Mouse (Mus musculus) left cerebral cortex, postnatal 10 days (tissue): Measurements from ENCODE around the gene Gm20388. TPM values are rescaled to one million over a fixed set of nuclear protein-coding genes. Genes with fewer than 3 reads are reported as not detected.

ENCODE experiments used
- DNase-seq, 2 experiments: peaks; one replicate each; pipeline ENCODE4 v3.0.0; 2021 to 2022; ENCODE audit warnings: low spot score in 2 of 2, mixed read lengths in 1 of 2; ENCODE audit errors: extremely low spot score in 1 of 2
- intact Hi-C: fragments of 180-260 bp; cut with DNase I; formaldehyde crosslinking; loops from one replicate; pipeline ENCODE4 v1.15.1; 2025
- total RNA-seq, 2 experiments: library from RNA; stranded (reverse); gene quantifications; 2 replicates each; pipeline ENCODE4 v1.2.3; 2021

Gm20388 gene
- total RNA-seq, 2 experiments from 2014 or later: 4.4 to 9.0 TPM

DNA sequence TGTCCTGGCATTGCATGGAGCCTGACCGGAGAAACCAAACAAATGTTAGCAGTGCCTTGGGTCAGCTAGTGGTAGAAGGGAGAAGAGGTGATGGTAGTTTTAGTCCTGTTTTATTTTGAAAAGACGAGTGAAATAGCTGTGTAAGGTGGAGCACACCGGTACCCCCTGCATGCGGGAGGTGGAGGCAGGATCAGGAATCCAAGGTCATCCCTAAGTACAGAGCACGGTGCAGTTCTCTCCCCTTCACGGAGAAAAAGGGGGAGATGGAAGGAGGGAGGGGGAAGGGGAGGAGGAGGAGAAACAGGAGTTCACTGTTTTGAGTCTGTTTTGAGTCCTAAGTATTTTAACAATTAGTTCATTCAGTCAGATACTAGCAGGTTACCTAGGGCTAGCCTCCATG, 2.0 kb downstream of the Gm20388 start:
- no peak for DNase-seq
- intact Hi-C loops: no loop called here

GRCm38 (mm10) chr8:119913181-119913580, 2.5 kb downstream of the Gm20388 start:
- intact Hi-C loops: no loop called here
- no peak for DNase-seq

GRCm38 (mm10) chr8:119914161-119914560, 3.5 kb downstream of the Gm20388 start:
- intact Hi-C loops: no loop called here
- DNase-seq: no peak

DNA sequence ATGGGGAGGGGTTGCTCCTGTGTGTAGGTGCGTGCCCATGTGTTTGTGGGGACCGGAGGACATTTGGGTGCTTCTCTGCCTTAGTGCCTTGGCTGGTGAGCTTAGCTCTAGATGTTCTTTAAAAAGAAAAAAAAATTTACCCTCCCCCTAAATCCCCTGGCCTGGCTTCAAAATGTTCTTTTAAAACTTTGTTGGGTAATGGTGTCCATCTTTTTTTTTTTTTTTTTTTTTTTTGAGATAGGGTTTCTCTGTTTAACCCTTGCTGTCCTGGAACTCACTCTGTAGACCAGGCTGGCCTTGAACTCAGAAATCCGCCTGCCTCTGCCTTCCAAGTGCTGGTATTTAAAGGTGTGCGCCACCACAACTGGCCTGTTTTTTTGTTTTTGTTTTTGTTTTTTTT, 4.7 kb downstream of the Gm20388 start:
- intact Hi-C loops: no loop called here
- no peak for DNase-seq

DNA sequence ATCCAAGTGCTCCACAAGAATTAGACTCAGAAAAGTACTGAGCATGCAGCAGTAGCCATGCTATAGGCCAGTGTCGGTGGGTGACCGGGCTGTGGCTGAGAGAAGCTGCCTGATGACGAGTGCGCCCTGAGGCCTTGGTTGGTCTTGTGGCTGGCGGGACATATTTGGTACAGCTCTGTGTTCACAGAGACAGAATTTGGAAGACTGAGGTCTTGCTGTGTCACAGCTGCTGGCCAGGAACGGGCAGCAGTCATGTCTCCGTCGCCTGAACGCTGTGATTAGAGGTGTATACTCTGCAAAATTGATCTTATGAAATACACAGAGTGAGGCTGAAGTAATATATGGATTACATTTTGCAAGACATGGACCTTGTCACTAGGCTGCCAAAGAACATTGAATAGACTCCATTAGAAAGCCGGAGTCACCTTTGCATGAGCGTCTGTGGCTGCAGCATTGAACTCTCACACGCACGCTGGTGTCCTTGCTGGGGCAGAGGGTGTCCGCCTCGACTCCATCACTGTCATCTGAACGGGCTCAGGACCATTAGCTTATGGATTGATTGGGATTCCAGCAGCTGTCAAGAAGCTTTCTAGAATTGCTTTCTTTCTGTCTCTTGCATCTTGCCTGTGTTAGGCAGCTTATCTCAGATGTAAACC, 5.7 kb downstream of the Gm20388 start:
- intact Hi-C loops: no loop called here
- no peak for DNase-seq

DNA sequence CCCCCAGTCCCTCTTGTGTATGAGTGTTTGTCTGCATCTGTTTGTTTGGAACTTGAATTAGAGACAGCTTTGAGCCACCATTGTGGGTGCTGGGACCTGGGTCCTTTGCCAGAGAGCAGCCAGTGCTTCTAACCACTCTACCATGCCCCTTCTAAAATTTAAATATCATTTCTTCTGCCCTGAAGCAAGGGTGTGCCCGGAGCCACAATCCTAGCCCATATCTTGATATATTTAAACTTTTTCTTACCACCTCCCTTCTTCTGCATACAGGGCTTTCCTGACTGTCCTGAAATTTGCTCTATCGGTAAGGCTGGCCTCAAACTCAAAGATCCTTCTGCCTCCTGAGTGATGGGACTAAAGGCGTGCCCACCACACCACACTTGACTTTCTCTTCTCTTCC, 6.8 kb downstream of the Gm20388 start:
- DNase-seq: no peak

GRCm38 (mm10) chr8:119918155-119918567, 7.5 kb downstream of the Gm20388 start:
- DNase-seq: no peak
- intact Hi-C loops: no loop called here

More for the DNA sequence above, 6.8 kb downstream of the Gm20388 start:
- intact Hi-C loops: no loop called here

DNA sequence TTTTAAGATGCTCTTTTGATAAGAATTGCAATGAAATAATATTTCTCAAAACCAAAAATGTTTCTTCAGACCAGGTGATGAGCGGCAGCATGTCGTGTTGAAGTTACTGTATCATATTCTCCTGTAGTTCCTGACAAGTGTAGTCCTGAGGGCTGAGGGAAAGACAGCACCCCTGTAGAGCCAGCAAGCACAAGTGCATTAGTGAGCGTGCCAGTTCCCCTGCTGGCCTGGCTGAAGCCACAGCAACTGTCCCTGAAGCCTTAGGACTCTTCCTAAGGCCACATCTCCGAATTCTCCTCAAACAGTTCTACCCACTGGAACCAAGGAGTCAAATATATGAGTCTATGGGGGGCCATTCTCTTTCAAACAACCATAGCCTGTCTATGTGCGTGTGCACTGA, 12.6 kb downstream of the Gm20388 start:
- intact Hi-C loops: loop anchor here (10.0 kb wide), 1 partner anchor 138 kb away; no protein-coding TSS in a partner anchor

DNA sequence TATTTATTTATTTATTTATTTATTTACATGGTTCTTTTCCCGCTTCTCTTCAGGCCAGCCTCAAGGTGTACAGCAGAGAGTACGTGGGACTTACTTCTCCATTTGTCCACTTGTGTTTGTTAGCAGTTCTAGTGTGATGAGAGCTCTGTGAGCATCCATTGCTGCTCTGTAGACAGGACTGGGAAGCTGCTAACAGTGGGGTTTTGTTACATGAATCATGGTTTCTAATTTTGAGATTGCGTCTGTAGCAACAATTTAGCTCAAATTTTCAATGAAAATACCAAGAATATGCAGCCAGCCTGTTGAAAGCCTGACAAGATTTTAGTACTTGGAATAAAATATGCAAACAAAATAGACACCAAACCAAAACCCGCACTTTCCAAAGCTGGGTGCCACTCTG, 14.8 kb downstream of the Gm20388 start:
- intact Hi-C loops: loop anchor here (10.0 kb wide), 1 partner anchor 141 kb away; no protein-coding TSS in a partner anchor
- DNase-seq: no peak

More for the DNA sequence above, 12.6 kb downstream of the Gm20388 start:
- DNase-seq: no peak

DNA sequence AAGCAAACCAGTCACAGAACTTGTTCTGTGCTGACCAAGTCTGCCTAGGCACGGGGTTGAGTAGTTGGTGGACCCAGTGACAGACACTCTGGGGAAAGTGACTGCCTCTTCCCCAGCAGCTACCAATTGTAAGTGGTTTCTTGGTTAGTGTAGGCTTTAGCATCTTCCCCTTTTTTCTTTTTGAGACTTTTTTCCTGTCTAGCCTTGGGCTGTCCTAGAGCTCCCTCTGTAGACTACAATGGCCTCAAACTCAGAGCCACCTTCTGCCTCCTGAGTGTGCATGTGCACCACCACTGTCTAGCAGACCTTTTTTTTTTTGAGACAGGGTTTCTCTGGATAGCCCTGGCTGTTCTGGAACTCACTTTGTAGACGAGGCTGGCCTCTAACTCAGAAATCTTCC, 15.8 kb downstream of the Gm20388 start:
- no peak for DNase-seq
- intact Hi-C loops: loop anchor here (10.0 kb wide), 1 partner anchor 142 kb away; no protein-coding TSS in a partner anchor

- intact Hi-C loops: loop anchor here (10.0 kb wide), 1 partner anchor 143 kb away; no protein-coding TSS in a partner anchor
- DNase-seq: no peak
Measured at GRCm38 (mm10) chr8:119927422-119928092, 16.9 kb downstream of the Gm20388 start.

DNA sequence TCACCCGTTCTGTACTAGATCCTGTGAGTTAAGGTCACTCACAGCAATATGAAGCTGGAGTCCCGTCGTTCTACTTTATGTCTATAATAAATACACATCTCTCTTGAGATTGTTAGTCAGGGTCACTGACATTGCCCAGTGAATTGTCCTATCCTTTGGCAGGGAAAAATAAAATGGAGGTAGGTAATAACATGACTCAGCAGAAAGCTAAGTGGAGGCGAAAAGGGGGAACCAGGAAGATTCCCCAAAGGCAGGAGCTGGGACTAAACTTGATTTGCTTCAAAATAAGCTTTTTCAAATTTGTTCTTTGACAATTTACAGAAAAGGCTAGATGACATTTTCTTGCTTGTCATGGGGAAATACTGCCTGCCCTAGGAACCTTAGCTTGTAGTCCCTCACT, 20.7 kb downstream of the Gm20388 start:
- DNase-seq: no peak
- intact Hi-C loops: no loop called here

DNA sequence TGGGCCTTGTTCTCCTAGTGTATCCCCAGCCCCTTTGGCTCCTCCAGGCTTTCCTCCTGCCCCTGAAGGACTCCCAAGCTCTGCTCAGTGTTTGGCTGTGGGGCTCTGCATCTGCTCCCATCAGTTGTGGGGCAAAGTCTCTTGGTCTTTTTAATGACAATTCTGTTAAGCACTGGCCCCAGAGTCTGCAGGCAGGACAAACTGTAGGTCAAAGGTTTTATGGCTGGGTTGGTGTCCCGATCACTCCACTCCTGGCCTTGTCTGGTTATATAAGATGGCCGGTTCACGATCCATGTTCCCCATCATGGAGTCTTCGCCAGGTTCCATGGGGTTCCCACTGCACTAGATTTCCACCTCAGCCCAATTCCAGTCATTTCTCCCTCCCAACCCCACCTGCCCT, 23.0 kb downstream of the Gm20388 start:
- intact Hi-C loops: no loop called here

DNA sequence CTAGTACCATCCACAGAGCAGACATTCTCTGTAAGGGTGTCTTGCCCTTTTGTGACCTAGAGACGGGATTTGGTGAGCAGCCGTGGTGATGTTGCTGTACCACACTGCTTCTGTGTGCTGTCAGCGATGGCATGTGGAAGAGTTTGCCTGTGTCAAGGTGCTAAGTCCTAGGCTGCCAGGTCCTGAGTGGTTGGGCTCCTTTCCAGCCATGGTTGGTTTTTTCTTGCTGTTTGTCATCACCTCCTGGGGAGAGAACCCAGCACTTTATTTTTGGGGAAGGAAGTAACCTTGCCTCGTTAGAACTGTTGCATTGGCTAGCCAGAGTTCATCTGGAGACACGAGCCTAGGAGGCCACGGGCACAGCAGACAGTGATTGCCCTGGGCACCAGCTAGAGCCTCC, 24.9 kb downstream of the Gm20388 start:
- no peak for DNase-seq
- intact Hi-C loops: no loop called here

More for the DNA sequence above, 23.0 kb downstream of the Gm20388 start:
- DNase-seq: no peak

- DNase-seq: no peak
- intact Hi-C loops: no loop called here
Measured at GRCm38 (mm10) chr8:119938481-119938880, 27.8 kb downstream of the Gm20388 start.

- intact Hi-C loops: no loop called here
- DNase-seq: no peak
Measured at GRCm38 (mm10) chr8:119939336-119939735, 28.7 kb downstream of the Gm20388 start.

DNA sequence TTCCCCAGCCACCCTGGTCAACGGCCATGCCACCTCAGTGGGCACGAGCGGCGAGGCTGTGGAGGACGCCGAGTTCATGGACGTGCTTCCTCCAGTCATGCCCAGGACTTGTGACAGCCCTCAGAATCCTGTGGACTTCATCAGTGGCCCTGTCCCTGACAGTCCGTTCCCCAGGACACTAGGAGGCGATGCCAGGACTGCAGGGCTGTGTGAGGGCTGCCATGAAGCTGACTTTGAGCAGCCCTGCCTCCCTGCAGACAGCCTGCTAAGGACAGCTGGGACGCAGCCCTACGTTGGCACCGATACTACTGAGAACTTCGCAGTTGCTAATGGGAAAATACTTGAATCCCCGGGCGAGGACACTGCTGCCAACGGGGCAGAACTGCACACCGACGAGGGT, 30.8 kb downstream of the Gm20388 start:
- intact Hi-C loops: no loop called here

DNA sequence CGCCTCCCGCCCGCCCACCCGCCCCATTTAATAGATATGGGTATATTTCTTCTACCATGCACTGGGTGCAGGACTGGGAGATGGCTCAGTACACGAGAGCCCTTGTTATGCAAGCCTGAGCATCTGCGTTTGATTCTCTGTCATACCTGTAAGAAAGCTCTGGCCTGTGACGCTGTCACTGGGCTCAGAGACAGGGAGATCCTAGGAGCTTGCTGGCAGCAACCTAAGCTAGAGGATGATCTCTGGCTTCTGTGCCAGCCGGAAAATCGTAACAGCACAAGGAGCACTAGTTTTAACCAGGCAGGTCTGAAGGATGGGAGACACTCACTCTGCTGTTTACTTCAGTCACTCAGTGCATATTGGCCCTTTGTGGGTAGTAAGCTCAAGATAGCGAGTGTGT, 33.0 kb downstream of the Gm20388 start:
- intact Hi-C loops: loop anchor here (2.0 kb wide), 1 partner anchor 135 kb away; no protein-coding TSS in a partner anchor

More for the DNA sequence above, 30.8 kb downstream of the Gm20388 start:
- no peak for DNase-seq

GRCm38 (mm10) chr8:119944096-119944811, 33.6 kb downstream of the Gm20388 start:
- intact Hi-C loops: loop anchor here (2.0 kb wide), 1 partner anchor 135 kb away; no protein-coding TSS in a partner anchor
- DNase-seq: peak; percentile 64 to 74

More for the DNA sequence above, 33.0 kb downstream of the Gm20388 start:
- DNase-seq: no peak
